Mouse (Mus musculus) lung, adult 2 months (tissue): ENCODE data around the gene Klhdc7b.
A peak's percentile ranks its signal among the peaks of the same experiment; 100 is the strongest.

Source experiments
- CTCF ChIP-seq: fragments of 200-500 bp; IDR thresholded peaks from 2 replicates; pipeline ENCODE4 v1.5.1; 2011; ENCODE audit warnings: mild to moderate bottlenecking, low read length, control low read depth; ENCODE audit not compliant: insufficient read depth
- POLR2A ChIP-seq: fragments of 200-500 bp; IDR thresholded peaks from 2 replicates; pipeline ENCODE4 v1.6.1; 2011; ENCODE audit warnings: low read depth, mild to moderate bottlenecking, control low read depth, low read length, borderline replicate concordance; ENCODE audit errors: extremely low read depth

- no peak for TF ChIP-seq CTCF
- TF ChIP-seq POLR2A, result peak; percentile 11; the same call in 1 of the 2 replicates
Measured at GRCm38 (mm10) chr15:89377938-89378828, 6.5 kb upstream of the Klhdc7b start.
